Mouse (Mus musculus): ENCODE results near the gene Grm1. TPM values are rescaled to one million over a fixed set of nuclear protein-coding genes. Genes with fewer than 3 reads are reported as not detected.

Gene Grm1
- polyA plus RNA-seq, 1 experiment, result not detected

GRCm38 (mm10) chr10:10741314-10741713 is 340.8 kb downstream of the Grm1 start:
- no peaks in the 10 kb centered on the region for H3K36me3 ChIP-seq (ENCODE audit: control insufficient read depth, insufficient read depth)
- no peak overlapping the region for H3K4me3 ChIP-seq (ENCODE audit: insufficient read depth, poor library complexity, severe bottlenecking)
- H3ac ChIP-seq (ENCODE audit: control insufficient read depth, insufficient read length, low read depth), result no peak overlapping the region
- H3K27me3 ChIP-seq (ENCODE audit: control insufficient read depth, insufficient read depth, insufficient read length), result no peaks in the 10 kb centered on the region
- no peak for TF ChIP-seq USF1 (IDR thresholded peaks at IDR 0.05; ENCODE audit: low read depth)
- TF ChIP-seq MYOD1 (IDR thresholded peaks at IDR 0.05; ENCODE audit: control insufficient read depth, insufficient read length, low read depth), result no peak
- TF ChIP-seq FOSL1 (IDR thresholded peaks at IDR 0.05; ENCODE audit: insufficient read depth, low read length, poor library complexity, severe bottlenecking), result no peak
- no peak for TF ChIP-seq MYOG (IDR thresholded peaks at IDR 0.05; ENCODE audit: control insufficient read depth, extremely low read depth, insufficient read length)
- no peak for TF ChIP-seq CTCF (IDR thresholded peaks at IDR 0.05; ENCODE audit: control insufficient read depth, insufficient read depth, insufficient read length)
- no peak for TF ChIP-seq MAX (IDR thresholded peaks at IDR 0.05)
- TF ChIP-seq CEBPB (IDR thresholded peaks at IDR 0.05; ENCODE audit: low read depth), result no peak
- no peaks in the 10 kb centered on the region for H3K79me2 ChIP-seq (ENCODE audit: control insufficient read depth, insufficient read depth)
- H3K79me3 ChIP-seq (ENCODE audit: low read depth), result no peaks in the 10 kb centered on the region

- no peak overlapping the region for H3ac ChIP-seq (ENCODE audit: control insufficient read depth, insufficient read length, low read depth)
- H3K79me2 ChIP-seq (ENCODE audit: control insufficient read depth, insufficient read depth), result no peaks in the 10 kb centered on the region
Observed at GRCm38 (mm10) chr10:10740729-10741128, 341.4 kb downstream of the Grm1 start.

DNA sequence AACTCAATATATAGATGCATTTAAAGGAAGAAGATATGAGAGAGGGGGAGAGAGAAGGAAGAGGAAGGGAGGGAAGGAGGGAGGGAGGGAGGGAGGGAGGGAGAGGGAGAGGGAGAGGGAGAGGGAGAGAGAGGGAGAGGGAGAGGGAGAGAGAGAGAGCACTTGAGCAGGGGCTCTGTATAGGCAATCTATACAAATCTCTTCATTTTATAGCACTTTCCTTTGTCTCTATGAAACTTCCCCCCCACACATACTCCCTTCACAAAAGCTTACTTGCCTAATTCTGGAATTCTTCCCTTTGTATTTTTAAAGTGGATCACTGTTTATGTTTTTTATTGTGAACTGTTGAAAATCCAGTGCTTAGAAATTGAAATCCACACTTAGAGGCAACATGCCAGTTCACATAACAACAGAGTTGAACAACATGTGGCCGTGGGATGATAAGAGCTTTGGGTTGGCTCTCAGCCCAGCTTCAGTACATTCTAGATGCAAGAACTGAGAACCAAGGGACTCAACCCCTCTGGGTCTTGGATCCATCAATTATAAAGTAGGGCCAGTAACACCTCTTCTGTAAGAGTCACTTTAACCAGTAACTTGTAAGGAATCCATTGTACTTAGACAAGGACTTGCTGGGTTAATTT is 345.0 kb downstream of the Grm1 start:
- no peak overlapping the region for H3K4me3 ChIP-seq (ENCODE audit: insufficient read depth, poor library complexity, severe bottlenecking)
- H3K27me3 ChIP-seq (ENCODE audit: control insufficient read depth, insufficient read depth, insufficient read length), result no peaks in the 10 kb centered on the region
- H3K79me3 ChIP-seq (ENCODE audit: low read depth), result no peaks in the 10 kb centered on the region
- TF ChIP-seq CEBPB (IDR thresholded peaks at IDR 0.05; ENCODE audit: low read depth) (no peak), MYOG (IDR thresholded peaks at IDR 0.05; ENCODE audit: control insufficient read depth, extremely low read depth, insufficient read length) (no peak), MAX (IDR thresholded peaks at IDR 0.05) (no peak), MYOD1 (IDR thresholded peaks at IDR 0.05; ENCODE audit: control insufficient read depth, insufficient read length, low read depth) (no peak), USF1 (IDR thresholded peaks at IDR 0.05; ENCODE audit: low read depth) (no peak), CTCF (IDR thresholded peaks at IDR 0.05; ENCODE audit: control insufficient read depth, insufficient read depth, insufficient read length) (no peak), FOSL1 (IDR thresholded peaks at IDR 0.05; ENCODE audit: insufficient read depth, low read length, poor library complexity, severe bottlenecking) (no peak)
- H3ac ChIP-seq (ENCODE audit: control insufficient read depth, insufficient read length, low read depth), result no peak overlapping the region
- no peaks in the 10 kb centered on the region for H3K36me3 ChIP-seq (ENCODE audit: control insufficient read depth, insufficient read depth)
- H3K79me2 ChIP-seq (ENCODE audit: control insufficient read depth, insufficient read depth), result no peaks in the 10 kb centered on the region

More at GRCm38 (mm10) chr10:10740729-10741128, 341.4 kb downstream of the Grm1 start:
- no peak overlapping the region for H3K4me3 ChIP-seq (ENCODE audit: insufficient read depth, poor library complexity, severe bottlenecking)
- H3K79me3 ChIP-seq (ENCODE audit: low read depth), result no peaks in the 10 kb centered on the region
- TF ChIP-seq MYOG (IDR thresholded peaks at IDR 0.05; ENCODE audit: control insufficient read depth, extremely low read depth, insufficient read length) (no peak), CEBPB (IDR thresholded peaks at IDR 0.05; ENCODE audit: low read depth) (no peak), USF1 (IDR thresholded peaks at IDR 0.05; ENCODE audit: low read depth) (no peak), MYOD1 (IDR thresholded peaks at IDR 0.05; ENCODE audit: control insufficient read depth, insufficient read length, low read depth) (no peak), FOSL1 (IDR thresholded peaks at IDR 0.05; ENCODE audit: insufficient read depth, low read length, poor library complexity, severe bottlenecking) (no peak), CTCF (IDR thresholded peaks at IDR 0.05; ENCODE audit: control insufficient read depth, insufficient read depth, insufficient read length) (no peak), MAX (IDR thresholded peaks at IDR 0.05) (no peak)
- no peaks in the 10 kb centered on the region for H3K36me3 ChIP-seq (ENCODE audit: control insufficient read depth, insufficient read depth)
- no peaks in the 10 kb centered on the region for H3K27me3 ChIP-seq (ENCODE audit: control insufficient read depth, insufficient read depth, insufficient read length)

DNA sequence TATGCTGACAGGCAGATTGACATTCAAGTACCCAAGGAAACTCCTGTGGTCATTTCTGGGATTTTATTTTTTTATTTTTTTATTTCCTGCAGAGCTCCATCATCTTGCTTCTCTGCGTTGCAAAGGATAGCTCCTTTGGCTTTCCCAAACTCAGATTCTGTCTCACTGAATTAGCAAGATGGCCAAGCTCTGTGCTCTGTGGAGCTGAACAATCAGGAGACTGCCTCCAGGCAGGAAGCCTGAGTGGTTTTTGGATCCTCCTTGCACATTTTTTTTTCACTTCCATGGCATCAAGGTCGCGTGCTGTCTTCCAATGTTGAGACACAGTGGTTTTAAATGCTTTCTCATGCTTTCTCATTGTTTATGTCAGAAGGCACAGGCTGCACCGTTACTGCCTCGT is 347.6 kb downstream of the Grm1 start:
- Histone ChIP-seq H3K27me3 (ENCODE audit: control insufficient read depth, insufficient read depth, insufficient read length) (no peaks in the 10 kb centered on the region), H3K4me3 (ENCODE audit: insufficient read depth, poor library complexity, severe bottlenecking) (no peak overlapping the region), H3ac (ENCODE audit: control insufficient read depth, insufficient read length, low read depth) (no peak overlapping the region), H3K79me3 (ENCODE audit: low read depth) (no peaks in the 10 kb centered on the region), H3K79me2 (ENCODE audit: control insufficient read depth, insufficient read depth) (no peaks in the 10 kb centered on the region), H3K36me3 (ENCODE audit: control insufficient read depth, insufficient read depth) (no peaks in the 10 kb centered on the region)
- TF ChIP-seq FOSL1 (IDR thresholded peaks at IDR 0.05; ENCODE audit: insufficient read depth, low read length, poor library complexity, severe bottlenecking) (no peak), MYOD1 (IDR thresholded peaks at IDR 0.05; ENCODE audit: control insufficient read depth, insufficient read length, low read depth) (no peak), CEBPB (IDR thresholded peaks at IDR 0.05; ENCODE audit: low read depth) (no peak), MAX (IDR thresholded peaks at IDR 0.05) (no peak), CTCF (IDR thresholded peaks at IDR 0.05; ENCODE audit: control insufficient read depth, insufficient read depth, insufficient read length) (no peak), MYOG (IDR thresholded peaks at IDR 0.05; ENCODE audit: control insufficient read depth, extremely low read depth, insufficient read length) (no peak), USF1 (IDR thresholded peaks at IDR 0.05; ENCODE audit: low read depth) (no peak)

DNA sequence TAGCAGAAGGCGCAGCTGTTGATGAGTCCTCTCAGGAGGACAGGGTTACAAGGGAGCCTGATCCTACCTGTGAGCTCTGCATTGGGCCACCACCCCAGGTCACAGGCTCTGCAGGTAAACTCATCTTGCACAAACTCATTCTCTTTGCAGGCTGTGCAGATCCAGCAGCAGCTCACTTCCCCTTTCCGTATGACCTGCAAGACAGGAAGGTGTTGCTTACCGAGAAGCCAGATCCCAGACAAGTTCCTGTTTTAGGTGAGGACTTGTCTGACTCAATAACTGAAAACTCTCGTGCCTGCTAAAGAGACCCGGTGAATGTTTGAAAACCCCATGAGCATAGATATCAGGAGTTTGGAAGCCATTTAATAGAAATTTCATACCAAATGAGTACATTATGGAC is 349.1 kb downstream of the Grm1 start:
- no peaks in the 10 kb centered on the region for H3K79me3 ChIP-seq (ENCODE audit: low read depth)

More for the DNA sequence above, 349.1 kb downstream of the Grm1 start:
- no peaks in the 10 kb centered on the region for H3K79me2 ChIP-seq (ENCODE audit: control insufficient read depth, insufficient read depth)
- no peak overlapping the region for H3K4me3 ChIP-seq (ENCODE audit: insufficient read depth, poor library complexity, severe bottlenecking)
- no peaks in the 10 kb centered on the region for H3K27me3 ChIP-seq (ENCODE audit: control insufficient read depth, insufficient read depth, insufficient read length)
- no peaks in the 10 kb centered on the region for H3K36me3 ChIP-seq (ENCODE audit: control insufficient read depth, insufficient read depth)
- no peak overlapping the region for H3ac ChIP-seq (ENCODE audit: control insufficient read depth, insufficient read length, low read depth)
- TF ChIP-seq USF1 (IDR thresholded peaks at IDR 0.05; ENCODE audit: low read depth), result no peak
- no peak for TF ChIP-seq CTCF (IDR thresholded peaks at IDR 0.05; ENCODE audit: control insufficient read depth, insufficient read depth, insufficient read length)
- TF ChIP-seq FOSL1 (IDR thresholded peaks at IDR 0.05; ENCODE audit: insufficient read depth, low read length, poor library complexity, severe bottlenecking), result no peak
- TF ChIP-seq CEBPB (IDR thresholded peaks at IDR 0.05; ENCODE audit: low read depth), result no peak
- TF ChIP-seq MYOD1 (IDR thresholded peaks at IDR 0.05; ENCODE audit: control insufficient read depth, insufficient read length, low read depth), result no peak
- no peak for TF ChIP-seq MAX (IDR thresholded peaks at IDR 0.05)
- no peak for TF ChIP-seq MYOG (IDR thresholded peaks at IDR 0.05; ENCODE audit: control insufficient read depth, extremely low read depth, insufficient read length)
